21 mouse cellular contexts compared by ENCODE assay signal in genomic region chr13:43724161-43724560, GRCm38 (mm10).
DNase-seq lines count a peak whose midpoint lies in the region; ATAC-seq and TF ChIP-seq lines count a peak whose summit lies in the region.
"Had no signal": no experiment of that assay in that cellular context is flagged by ENCODE, and none has a peak within 500 bp of the region (broad histone marks: within the 10 kb centered on the region; RNA-seq: fewer than 3 reads in every experiment).

No protein-coding gene starts in this region.

- peak; percentile 75 for DNase-seq in midbrain, embryonic 11.5 days (ENCODE audit: low spot score, missing footprints)
- DNase-seq in midbrain, embryonic 14.5 days: peak; percentile 66
- no peak for DNase-seq in midbrain, embryonic 10.5 days (ENCODE audit: low spot score)
- DNase-seq in brain, embryonic 14.5 days (ENCODE audit: low read depth): peak; percentile 46
- DNase-seq: adrenal gland, adult 2 months; adrenal gland, adult 8-10 months; adrenal gland, postnatal 10 days; adrenal gland, postnatal 14 days; adrenal gland, postnatal 25 days; adrenal gland, postnatal 36 days; B cell, adult 2 months; cerebellum, adult 11 months; cerebellum, adult 18-20 months; cerebellum, adult 2 months had no signal

- 85% methylated on average over 10 of the region's 10 CpGs for WGBS in midbrain, embryonic 11.5 days
- WGBS in midbrain, embryonic 15.5 days: 70% methylated on average over 10 of the region's 10 CpGs
- 65% methylated on average over 10 of the region's 10 CpGs for whole genome bisulfite sequencing in midbrain, embryonic 14.5 days
- WGBS in midbrain, embryonic 10.5 days: 88% methylated on average over 10 of the region's 10 CpGs
- WGBS in kidney, embryonic 14.5 days: 84% methylated on average over 10 of the region's 10 CpGs

- H3K9ac ChIP-seq in midbrain, embryonic 11.5 days (ENCODE audit: low read length): no peak overlapping the region
- H3K9ac ChIP-seq in midbrain, embryonic 15.5 days: no peak overlapping the region
- no peak overlapping the region for H3K9ac ChIP-seq in midbrain, embryonic 14.5 days (replicated peaks; ENCODE audit: low read length)
- no peak overlapping the region for H3K9ac ChIP-seq in kidney, embryonic 14.5 days (ENCODE audit: low read depth, low read length)

- no peak for TF ChIP-seq POLR2A in brain, embryonic 14.5 days (IDR thresholded peaks at IDR 0.05; ENCODE audit: borderline replicate concordance, extremely low read depth, insufficient read depth, insufficient read length, poor library complexity, severe bottlenecking)

- no peaks in the 10 kb centered on the region for H3K9me3 ChIP-seq in midbrain, embryonic 11.5 days (ENCODE audit: control insufficient read depth, low read length)
- no peaks in the 10 kb centered on the region for H3K9me3 ChIP-seq in midbrain, embryonic 15.5 days
- H3K9me3 ChIP-seq in midbrain, embryonic 14.5 days (ENCODE audit: control insufficient read depth, low read length): no peaks in the 10 kb centered on the region
- H3K9me3 ChIP-seq in midbrain, embryonic 10.5 days (replicated peaks): no peaks in the 10 kb centered on the region
- H3K9me3 ChIP-seq in kidney, embryonic 14.5 days (ENCODE audit: control insufficient read depth, low read length): no peaks in the 10 kb centered on the region
- H3K9me3 ChIP-seq: G1E had no signal

- H3K4me2 ChIP-seq in midbrain, embryonic 11.5 days: no peak overlapping the region
- H3K4me2 ChIP-seq in midbrain, embryonic 15.5 days: no peak overlapping the region
- H3K4me2 ChIP-seq in midbrain, embryonic 14.5 days (ENCODE audit: low read length): no peak overlapping the region
- H3K4me2 ChIP-seq in kidney, embryonic 14.5 days (replicated peaks; ENCODE audit: low read depth, low read length): no peak overlapping the region

- no peak for ATAC-seq in midbrain, embryonic 11.5 days (ENCODE audit: low FRiP score)
- no peak for ATAC-seq in midbrain, embryonic 15.5 days (replicated peaks)
- no peak for ATAC-seq in midbrain, embryonic 14.5 days (ENCODE audit: low FRiP score, low TSS enrichment)
- ATAC-seq in kidney, embryonic 14.5 days (ENCODE audit: low FRiP score, low TSS enrichment): no peak
- ATAC-seq: activated CD4-positive, CD25-positive, alpha-beta regulatory T cell, adult 4 months; CD4-positive, CD25-positive, alpha-beta regulatory T cell, adult 4 months; Patski had no signal

- H3K4me1 ChIP-seq in midbrain, embryonic 11.5 days (ENCODE audit: control insufficient read depth, insufficient read depth, low read length): no peaks in the 10 kb centered on the region
- H3K4me1 ChIP-seq in midbrain, embryonic 15.5 days: no peaks in the 10 kb centered on the region; the same call in 1 of the 2 replicates
- H3K4me1 ChIP-seq in midbrain, embryonic 14.5 days (ENCODE audit: control insufficient read depth, insufficient read depth, low read length): no peaks in the 10 kb centered on the region; the same call in 1 of the 2 replicates
- H3K4me1 ChIP-seq in midbrain, embryonic 10.5 days: peaks cover 13% of the 10 kb centered on the region
- H3K4me1 ChIP-seq in kidney, embryonic 14.5 days (ENCODE audit: control insufficient read depth, insufficient read depth, low read length): no peaks in the 10 kb centered on the region

- no peaks in the 10 kb centered on the region for H3K27me3 ChIP-seq in midbrain, embryonic 11.5 days (ENCODE audit: control insufficient read depth, insufficient read depth, low read length)
- no peaks in the 10 kb centered on the region for H3K27me3 ChIP-seq in midbrain, embryonic 15.5 days (replicated peaks)
- no peaks in the 10 kb centered on the region for H3K27me3 ChIP-seq in midbrain, embryonic 14.5 days (ENCODE audit: control insufficient read depth, insufficient read depth, low read length)
- H3K27me3 ChIP-seq in midbrain, embryonic 10.5 days (ENCODE audit: low read depth, poor library complexity, severe bottlenecking): no peaks in the 10 kb centered on the region
- H3K27me3 ChIP-seq in kidney, embryonic 14.5 days (ENCODE audit: control insufficient read depth, insufficient read depth, low read length): no peaks in the 10 kb centered on the region
- H3K27me3 ChIP-seq: CH12.LX, Patski had no signal

- TF ChIP-seq CTCF in brain, embryonic 14.5 days (IDR thresholded peaks at IDR 0.05; ENCODE audit: borderline replicate concordance, extremely low read depth, insufficient read depth, insufficient read length): no peak

- no peak overlapping the region for H3K4me3 ChIP-seq in midbrain, embryonic 11.5 days (ENCODE audit: low read depth, low read length)
- no peak overlapping the region for H3K4me3 ChIP-seq in midbrain, embryonic 15.5 days
- H3K4me3 ChIP-seq in midbrain, embryonic 14.5 days (replicated peaks; ENCODE audit: low read depth, low read length): no peak overlapping the region
- no peak overlapping the region for H3K4me3 ChIP-seq in midbrain, embryonic 10.5 days
- no peak overlapping the region for H3K4me3 ChIP-seq in kidney, embryonic 14.5 days (ENCODE audit: low read length)

- H3K27ac ChIP-seq in midbrain, embryonic 11.5 days (ENCODE audit: low read depth, low read length): no peak overlapping the region
- H3K27ac ChIP-seq in midbrain, embryonic 15.5 days: no peak overlapping the region
- no peak overlapping the region for H3K27ac ChIP-seq in midbrain, embryonic 14.5 days (replicated peaks; ENCODE audit: low read depth, low read length)
- H3K27ac ChIP-seq in midbrain, embryonic 10.5 days (replicated peaks): no peak overlapping the region
- no peak overlapping the region for H3K27ac ChIP-seq in kidney, embryonic 14.5 days (ENCODE audit: low read depth, low read length)

- no peaks in the 10 kb centered on the region for H3K36me3 ChIP-seq in midbrain, embryonic 11.5 days (ENCODE audit: control insufficient read depth, insufficient read depth, low read length)
- H3K36me3 ChIP-seq in midbrain, embryonic 15.5 days (replicated peaks): no peaks in the 10 kb centered on the region
- H3K36me3 ChIP-seq in midbrain, embryonic 14.5 days (ENCODE audit: control insufficient read depth, insufficient read depth, low read length): no peaks in the 10 kb centered on the region
- H3K36me3 ChIP-seq in midbrain, embryonic 10.5 days: no peaks in the 10 kb centered on the region
- no peaks in the 10 kb centered on the region for H3K36me3 ChIP-seq in kidney, embryonic 14.5 days (ENCODE audit: control insufficient read depth, insufficient read depth, low read length)
- H3K36me3 ChIP-seq: G1E had no signal
